Mouse (Mus musculus) urinary bladder, postnatal 10 days (tissue): ENCODE data around the gene Mc3r.

ENCODE experiments used
- DNase-seq: peaks from one replicate; pipeline ENCODE4 v3.0.0; 2022; ENCODE audit warnings: low spot score

Gene Mc3r

GRCm38 (mm10) chr2:172248106-172248764 lies at the start of gene Mc3r:
Mc3r (plus strand) TSS chr2:172248492.
- no peak for DNase-seq

GRCm38 (mm10) chr2:172201998-172202780 lies 46.1 kb upstream of the Mc3r start:
- DNase-seq, result no peak

GRCm38 (mm10) chr2:172207003-172207402 lies 41.3 kb upstream of the Mc3r start:
- DNase-seq, result peak; percentile 49

- DNase-seq, result no peak
Measured at GRCm38 (mm10) chr2:172213480-172213879, 34.8 kb upstream of the Mc3r start.

- no peak for DNase-seq
Measured at GRCm38 (mm10) chr2:172214336-172214735, 34.0 kb upstream of the Mc3r start.

GRCm38 (mm10) chr2:172215508-172216162 lies 32.7 kb upstream of the Mc3r start:
- no peak for DNase-seq

GRCm38 (mm10) chr2:172216163-172216915 lies 32.0 kb upstream of the Mc3r start:
- no peak for DNase-seq

GRCm38 (mm10) chr2:172217886-172218285 lies 30.4 kb upstream of the Mc3r start:
- DNase-seq, result no peak

- no peak for DNase-seq
Measured at GRCm38 (mm10) chr2:172219186-172219585, 29.1 kb upstream of the Mc3r start.

- no peak for DNase-seq
Measured at GRCm38 (mm10) chr2:172221656-172222393, 26.5 kb upstream of the Mc3r start.

- DNase-seq, result no peak
Measured at GRCm38 (mm10) chr2:172222394-172222785, 25.9 kb upstream of the Mc3r start.

- no peak for DNase-seq
Measured at GRCm38 (mm10) chr2:172222891-172223290, 25.4 kb upstream of the Mc3r start.

GRCm38 (mm10) chr2:172223451-172224200 lies 24.7 kb upstream of the Mc3r start:
- DNase-seq, result no peak

- DNase-seq, result no peak
Measured at GRCm38 (mm10) chr2:172226945-172227344, 21.3 kb upstream of the Mc3r start.

- DNase-seq, result no peak
Measured at GRCm38 (mm10) chr2:172227808-172228207, 20.5 kb upstream of the Mc3r start.

- DNase-seq, result no peak
Measured at GRCm38 (mm10) chr2:172229190-172229589, 19.1 kb upstream of the Mc3r start.

- DNase-seq, result no peak
Measured at GRCm38 (mm10) chr2:172230126-172230525, 18.2 kb upstream of the Mc3r start.

- DNase-seq, result no peak
Measured at GRCm38 (mm10) chr2:172238220-172238619, 10.1 kb upstream of the Mc3r start.

GRCm38 (mm10) chr2:172241031-172241430 lies 7.3 kb upstream of the Mc3r start:
- DNase-seq, result no peak

GRCm38 (mm10) chr2:172245497-172245896 lies 2.8 kb upstream of the Mc3r start:
- no peak for DNase-seq

GRCm38 (mm10) chr2:172249336-172249735 lies 1.0 kb downstream of the Mc3r start:
- DNase-seq, result no peak
